Mouse (Mus musculus): Measurements from ENCODE around the gene Mex3a.
A peak's percentile ranks its signal among the peaks of the same experiment; 100 is the strongest.

GRCm38 (mm10) chr3:88509692-88510420 is 22.3 kb upstream of the Mex3a start, which contains the start of gene Lmna:
- TF ChIP-seq CTCF (IDR thresholded peaks at IDR 0.05; ENCODE audit: insufficient read depth, low read depth, low read length) = peak; percentile 31; the same call in 1 of the 2 replicates
- peak; percentile 27; the same call in 1 of the 2 replicates for TF ChIP-seq POLR2A (IDR thresholded peaks at IDR 0.05; ENCODE audit: insufficient read depth, low read depth, low read length)

Data from olfactory bulb, adult 2 months (tissue).